Mouse (Mus musculus) gastrocnemius, postnatal 25 days (tissue): ENCODE results near the gene Olfr114. TPM values are rescaled to one million over a fixed set of nuclear protein-coding genes. Genes with fewer than 3 reads are reported as not detected.

Experiments used
- DNase-seq: peaks from one replicate; pipeline ENCODE4 v3.0.0; 2022
- long read RNA-seq, 2 experiments: library from polyadenylated mRNA; stranded (forward); transcript quantifications; one replicate each; pipeline ENCODE4 v2.0.0; 2021
- total RNA-seq, 2 experiments: library from RNA; stranded (reverse); gene quantifications; 1 replicate in 1 of 2; 2 replicates in 1 of 2; pipeline ENCODE4 v1.2.3; 2021

Olfr114 gene
- not detected for total RNA-seq
- long read RNA-seq, experiment 1, result 0 reads
- long read RNA-seq, experiment 2, result 0 reads

DNA sequence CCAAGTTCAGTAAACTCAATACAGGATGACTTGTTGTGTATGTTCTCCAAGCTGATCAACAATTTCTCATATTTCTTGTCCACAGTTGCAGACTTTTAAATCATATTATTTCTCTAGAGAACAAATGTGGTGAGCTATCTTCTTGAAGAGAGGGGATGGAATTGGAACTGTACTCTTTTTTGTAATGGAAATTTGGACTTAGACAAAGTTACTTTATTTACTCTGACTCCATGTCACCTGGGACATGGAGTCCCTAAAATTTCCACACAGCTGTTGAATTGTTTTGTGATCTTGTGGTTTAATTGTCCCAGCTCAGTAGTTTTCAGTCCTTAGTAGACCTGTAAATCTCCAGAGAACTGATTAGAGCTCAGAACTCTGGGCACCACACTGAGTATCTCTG lies at the start of gene Olfr114:
Gene Olfr114 (minus strand): TSS at position 101 of the 400 bp plus-strand sequence.
- no peak for DNase-seq

DNA sequence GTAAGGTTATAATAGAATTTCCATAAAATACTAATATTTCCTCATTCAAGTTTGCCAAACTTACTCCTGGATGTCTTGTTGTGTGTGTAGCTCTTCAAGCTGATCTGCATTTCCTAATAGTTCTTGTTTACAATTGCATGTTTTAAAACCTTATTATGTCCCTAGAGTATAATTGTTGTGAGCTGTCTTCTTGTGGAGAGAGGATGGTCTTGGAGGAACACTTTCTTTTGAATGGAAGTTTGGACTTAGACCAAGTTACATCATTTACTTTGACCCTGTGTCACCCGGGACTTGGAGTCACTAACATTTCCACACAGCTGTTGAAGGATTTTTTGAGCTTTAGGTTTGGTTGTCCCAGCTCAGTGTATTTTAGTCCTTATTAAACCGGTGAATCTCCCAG lies 34.5 kb upstream of the Olfr114 start, which contains the start of the genes Olfr115 and Olfr116:
Gene Olfr115 (minus strand): TSS at position 101 of the 400 bp plus-strand sequence.
Gene Olfr116 (minus strand): TSS at position 191 of the 400 bp plus-strand sequence.
- no peak for DNase-seq

DNA sequence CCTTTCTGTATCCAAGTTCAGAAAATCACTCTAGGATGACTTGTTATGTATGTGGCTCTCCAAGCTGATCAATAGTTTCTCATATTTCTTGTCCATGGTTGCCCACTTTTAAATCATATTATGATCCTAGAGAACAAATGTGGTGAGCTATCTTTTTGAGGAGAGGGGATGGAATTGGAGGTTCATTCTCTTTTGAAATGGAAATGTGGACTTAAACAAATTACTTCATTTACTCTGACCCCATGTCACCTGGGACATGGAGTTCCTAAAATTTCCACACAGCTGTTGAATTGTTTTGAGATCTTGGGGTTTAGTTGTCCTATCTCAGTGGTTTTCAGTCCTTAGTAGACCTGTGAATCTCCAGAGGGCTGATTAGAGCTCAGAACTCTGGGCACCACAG lies 15.0 kb downstream of the Olfr114 start, which contains the start of gene Olfr113:
Gene Olfr113 (minus strand): TSS at position 101 of the 400 bp plus-strand sequence.
- no peak for DNase-seq

DNA sequence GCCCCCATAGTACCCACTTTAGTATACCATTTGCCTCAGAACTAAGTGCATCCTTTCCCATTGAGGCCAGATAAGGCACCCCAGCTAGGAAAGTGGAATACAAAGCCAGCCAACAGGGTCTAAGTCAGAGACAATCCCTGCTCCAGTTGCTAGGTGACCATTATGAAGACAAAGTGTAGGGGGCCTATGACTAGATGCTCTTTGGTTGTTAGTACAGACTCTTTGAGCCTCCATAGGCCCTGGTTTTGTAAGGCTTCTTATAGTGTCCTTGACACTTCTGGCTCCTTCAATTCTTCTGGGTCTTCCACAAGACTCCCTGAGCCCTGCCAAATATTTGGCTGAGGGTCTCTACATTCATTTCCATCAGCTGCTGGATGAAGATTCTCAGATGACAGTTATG lies 23.2 kb downstream of the Olfr114 start, which contains the start of gene Olfr112:
Gene Olfr112 (minus strand): TSS at position 101 of the 400 bp plus-strand sequence.
- DNase-seq, result no peak

DNA sequence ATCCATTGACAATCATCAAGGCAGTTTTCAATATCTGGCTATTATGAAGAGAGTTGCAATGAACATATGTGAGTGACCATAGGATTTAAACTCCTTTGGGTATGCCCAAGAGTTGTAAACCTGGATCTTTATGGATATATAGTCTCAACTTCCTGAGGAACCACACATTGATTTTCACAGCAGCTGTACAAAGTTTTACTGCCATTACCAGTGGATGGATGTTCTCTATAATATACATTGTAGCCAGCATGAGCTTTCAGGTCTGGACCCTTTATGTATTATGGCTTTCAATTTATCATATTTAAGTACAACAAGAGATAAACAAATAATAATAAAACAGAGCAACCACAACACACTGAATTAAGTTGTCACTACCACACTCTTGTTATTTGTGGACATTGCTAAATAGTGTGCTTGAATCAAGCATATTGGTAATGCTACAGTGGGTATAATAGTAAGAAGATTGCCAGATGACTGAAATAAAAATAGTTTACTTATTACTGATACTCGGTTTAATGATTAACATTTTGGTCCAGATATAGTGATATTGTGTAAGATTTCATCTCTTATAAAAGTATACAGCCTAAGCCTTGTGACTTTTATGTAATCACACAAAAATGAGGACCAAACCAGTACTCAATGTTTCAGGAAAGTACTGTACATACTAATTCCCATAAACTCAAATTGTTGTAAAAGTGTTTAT lies 33.5 kb downstream of the Olfr114 start:
- no peak for DNase-seq

DNA sequence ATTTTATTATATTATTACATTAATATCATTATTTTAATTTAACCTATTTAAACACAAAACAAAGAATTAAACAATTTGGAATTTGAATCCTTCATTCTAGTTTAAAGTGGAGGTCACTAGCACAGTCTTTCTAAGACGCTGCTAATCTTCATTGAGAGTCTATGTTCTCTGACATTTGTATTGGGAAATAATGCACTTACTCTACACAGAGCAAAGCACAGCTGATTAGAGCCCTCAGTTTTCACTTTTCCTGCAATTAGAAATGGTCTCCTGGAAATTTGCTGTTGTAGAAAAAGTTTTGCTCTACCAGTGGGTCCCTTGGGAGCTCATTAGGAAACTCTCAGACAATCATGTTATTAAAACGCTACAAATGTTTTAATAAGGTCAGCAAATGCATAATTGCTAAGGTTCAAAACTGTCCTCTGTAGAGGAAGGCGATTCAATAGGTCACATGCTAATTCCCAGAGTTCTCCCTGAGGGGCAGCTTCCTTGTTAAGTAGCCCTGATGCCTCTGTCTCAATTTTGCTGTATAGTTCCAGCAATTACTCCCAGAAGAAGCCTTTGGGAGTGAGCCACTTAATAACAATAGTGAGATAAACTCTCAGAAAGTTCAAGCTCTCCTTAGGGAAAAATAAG lies 48.6 kb downstream of the Olfr114 start:
- DNase-seq, result no peak

DNA sequence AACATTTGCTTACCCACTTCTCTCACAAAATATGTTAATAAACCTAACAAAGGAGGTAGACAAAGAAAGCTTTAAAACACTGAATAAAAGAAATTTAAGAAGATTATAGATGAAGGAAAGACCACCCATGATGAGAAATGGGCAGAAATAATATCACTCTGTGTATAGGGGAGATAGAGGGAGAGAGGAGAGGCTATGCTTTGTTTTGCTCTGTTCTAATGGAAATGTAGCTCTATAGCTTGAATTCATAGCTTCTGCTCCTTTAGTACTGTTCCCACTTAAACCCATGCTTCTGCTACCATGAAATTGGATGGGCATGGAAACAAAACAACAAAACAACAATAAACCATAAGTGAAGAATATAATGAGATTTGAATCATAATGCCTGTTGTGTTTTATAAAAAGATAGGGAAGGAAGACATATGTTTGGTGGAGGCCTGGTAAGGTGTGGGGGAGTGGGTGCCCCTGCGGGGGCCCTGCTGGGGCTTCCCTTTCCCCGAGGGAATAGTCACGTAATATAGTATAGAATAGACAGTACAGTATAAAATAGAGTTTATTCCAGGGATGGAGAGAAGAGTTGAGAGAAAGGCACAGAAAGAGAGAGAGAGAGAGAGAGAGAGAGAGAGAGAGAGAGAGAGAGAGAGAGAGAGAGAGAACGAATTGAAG lies 51.0 kb downstream of the Olfr114 start:
- no peak for DNase-seq

Other genes starting within 250 kb of the Olfr114 start
- not detected for gene Olfr104-ps, start 233.2 kb downstream of the Olfr114 start, total RNA-seq
- gene Olfr105-ps, start 213.7 kb downstream of the Olfr114 start, total RNA-seq, result not detected
- gene Olfr106-ps, start 202.3 kb downstream of the Olfr114 start, total RNA-seq, result not detected
- not detected for gene Olfr107, start 193.5 kb downstream of the Olfr114 start, total RNA-seq
- gene Olfr108, start 147.3 kb downstream of the Olfr114 start, total RNA-seq, result not detected
- not detected for gene Olfr109, start 133.8 kb downstream of the Olfr114 start, total RNA-seq
- gene H2-M2, start 109.2 kb downstream of the Olfr114 start, total RNA-seq, result not detected
- not detected for gene Olfr110, start 100.3 kb downstream of the Olfr114 start, total RNA-seq
- gene Olfr111, start 84.7 kb downstream of the Olfr114 start, total RNA-seq, result not detected
- not detected for gene Olfr112, start 23.3 kb downstream of the Olfr114 start, total RNA-seq
- gene Olfr113, start 15.1 kb downstream of the Olfr114 start, total RNA-seq, result not detected
- not detected for gene Olfr115, start 34.4 kb upstream of the Olfr114 start, total RNA-seq
- not detected for gene Olfr116, start 34.5 kb upstream of the Olfr114 start, total RNA-seq
- gene Olfr117, start 71.0 kb upstream of the Olfr114 start, total RNA-seq, result not detected
- gene Olfr118, start 74.2 kb upstream of the Olfr114 start, total RNA-seq, result not detected
- not detected for gene Olfr119, start 103.8 kb upstream of the Olfr114 start, total RNA-seq
- gene Olfr120, start 129.1 kb upstream of the Olfr114 start, total RNA-seq, result not detected
- gene Olfr121, start 156.1 kb upstream of the Olfr114 start, total RNA-seq, result not detected
- gene Olfr122, start 175.9 kb upstream of the Olfr114 start, total RNA-seq, result not detected
- not detected for gene Olfr123, start 200.8 kb upstream of the Olfr114 start, total RNA-seq
- gene Olfr124, start 207.1 kb upstream of the Olfr114 start, total RNA-seq, result not detected
- not detected for gene Olfr125, start 240.2 kb upstream of the Olfr114 start, total RNA-seq